Mouse (Mus musculus): ENCODE measurements around the gene Glod4.
"Not testable (repeated sequence)": the region's sequence is repeated elsewhere in the genome, so short reads cannot be mapped to it uniquely, and the experiment has no call there.

The Glod4 gene

DNA sequence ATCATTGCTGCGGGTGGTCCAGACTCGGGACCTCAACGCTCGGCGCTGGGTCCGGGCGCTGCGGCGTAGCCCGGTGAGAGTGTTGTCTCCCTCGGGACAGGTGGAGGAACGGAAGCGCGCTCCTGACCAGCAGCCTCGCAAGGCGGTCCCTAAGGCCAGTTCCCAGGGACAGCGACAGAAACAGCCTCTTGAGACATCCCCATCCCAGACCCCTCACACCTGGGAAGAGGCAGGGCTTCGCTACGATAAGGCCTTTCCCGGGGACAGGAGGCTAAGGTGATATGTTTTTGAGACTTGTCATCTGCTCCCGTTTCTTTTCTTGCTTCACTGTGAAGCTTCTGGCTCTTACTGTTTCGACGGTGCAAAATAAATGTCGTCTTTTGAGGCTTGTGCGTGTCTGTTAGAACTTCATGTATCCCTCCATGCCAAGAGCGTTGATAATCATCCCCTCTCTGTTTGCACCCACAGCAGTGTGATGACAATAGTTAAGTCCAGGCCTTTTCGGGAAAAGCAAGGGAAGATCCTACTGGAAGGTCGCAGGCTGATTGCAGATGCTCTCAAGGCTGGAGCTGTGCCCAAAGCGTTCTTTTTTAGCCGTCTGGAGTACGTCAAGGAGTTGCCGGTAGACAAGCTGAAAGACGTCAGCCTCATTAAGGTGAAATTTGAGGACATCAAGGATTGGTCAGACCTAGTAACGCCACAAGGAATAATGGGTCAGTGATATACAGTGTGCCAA is 454 bp upstream of the Glod4 start:
- CTCF ChIA-PET: interaction anchor here (0.6 to 1.4 kb wide), 6 partner anchors 9 to 167 kb away, joined by 3 to 5 read pairs (median 4); partner anchors contain the start of gene Timm22 (in 1 of the 4)
- POLR2A ChIA-PET: interaction anchor here (0.6 to 2.4 kb wide), 25 partner anchors 9 to 497 kb away, joined by 3 to 11 read pairs (median 4); partner anchors contain the start of genes Dbil5 (in 2 of the 4), Gemin4 (in 2 of the 4), Nxn (in 1 of the 4) and Timm22 (in 1 of the 4)

DNA sequence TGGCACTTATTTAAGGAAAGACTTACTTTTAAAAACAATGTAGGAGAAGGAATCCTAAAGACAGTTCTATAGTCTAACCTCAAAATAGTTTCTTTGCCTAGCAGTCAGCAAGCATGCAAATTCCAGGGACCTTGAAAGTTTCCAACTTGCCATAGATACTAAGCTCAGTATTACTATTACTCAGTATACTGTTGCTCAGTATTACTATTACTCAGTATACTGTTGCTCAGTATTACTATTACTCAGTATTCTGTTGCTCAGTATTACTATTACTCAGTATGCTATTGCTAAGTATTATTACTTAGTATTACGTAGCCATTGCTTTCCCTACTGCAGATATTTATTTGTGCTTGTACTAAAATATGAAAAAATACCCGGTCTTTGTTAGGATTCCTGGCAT is 3.8 kb downstream of the Glod4 start:
- ChIA-PET CTCF (interaction anchor here in 1 of 4 experiments (1.5 kb wide), 1 partner anchor 147 kb away, joined by 3 read pairs; no protein-coding TSS in a partner anchor), POLR2A (interaction anchor here in 3 of 4 experiments (0.8 to 2.5 kb wide), 5 partner anchors 8 to 167 kb away, joined by 3 to 5 read pairs (median 4); partner anchors contain the start of genes Dbil5 (in 1 of the 3), Gemin4 (in 1 of the 3) and Timm22 (in 1 of the 3))

DNA sequence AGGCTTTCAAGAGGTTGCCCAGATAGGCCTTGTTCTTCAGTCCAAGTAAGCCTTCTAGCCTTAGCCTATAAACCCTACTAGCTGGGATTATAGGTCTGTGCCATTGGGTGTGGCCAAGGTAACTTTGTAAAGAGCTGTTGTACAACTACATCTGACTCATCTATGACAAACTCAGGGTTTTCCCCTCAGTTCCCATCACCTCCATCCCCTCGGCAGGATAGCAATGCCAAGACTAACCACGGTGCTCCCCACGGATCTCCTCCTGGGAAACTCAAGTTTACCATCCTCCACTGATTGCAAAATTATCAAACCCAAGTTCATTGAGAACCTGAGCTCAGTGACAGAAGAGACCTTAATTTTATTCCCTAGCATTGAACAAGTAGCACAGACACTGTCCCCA is 7.4 kb downstream of the Glod4 start:
- POLR2A ChIA-PET: interaction anchor here in 1 of 4 experiments (2.0 kb wide), 1 partner anchor 19 kb away, joined by 6 read pairs; the partner anchor contains the start of genes Dbil5 and Gemin4
- CTCF ChIA-PET: interaction anchor here in 1 of 4 experiments (1.5 kb wide), 1 partner anchor 19 kb away, joined by 3 read pairs; the partner anchor contains the start of genes Dbil5 and Gemin4

DNA sequence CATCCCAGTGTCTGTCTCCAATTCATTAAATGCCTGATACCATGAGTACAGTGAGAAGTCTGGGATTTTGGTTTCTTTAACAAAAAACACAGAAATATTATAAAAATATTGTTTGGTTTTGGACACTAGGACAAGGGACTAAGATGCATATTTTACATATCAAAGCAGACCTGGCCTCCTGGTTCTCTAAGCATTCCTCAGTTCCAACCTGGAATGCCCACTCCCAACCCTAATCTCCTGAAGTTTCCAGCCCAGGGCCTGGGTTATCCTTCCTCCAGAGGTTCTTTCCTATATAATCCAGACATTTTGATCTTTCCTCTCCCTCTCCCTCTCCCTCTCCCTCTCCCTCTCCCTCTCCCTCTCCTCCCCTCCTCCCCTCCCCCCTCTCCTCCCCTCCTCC is 18.5 kb downstream of the Glod4 start:
- ChIA-PET POLR2A (interaction anchor here in 2 of 4 experiments (0.7 to 1.2 kb wide), 5 partner anchors 7 to 199 kb away, joined by 3 to 4 read pairs (median 3); partner anchors contain the start of genes Dbil5 (in 2 of the 2) and Gemin4 (in 2 of the 2)), CTCF (interaction anchor here in 3 of 4 experiments (0.7 to 0.8 kb wide), 3 partner anchors 181 to 470 kb away, joined by 4 to 11 read pairs (median 5); no protein-coding TSS in a partner anchor)

DNA sequence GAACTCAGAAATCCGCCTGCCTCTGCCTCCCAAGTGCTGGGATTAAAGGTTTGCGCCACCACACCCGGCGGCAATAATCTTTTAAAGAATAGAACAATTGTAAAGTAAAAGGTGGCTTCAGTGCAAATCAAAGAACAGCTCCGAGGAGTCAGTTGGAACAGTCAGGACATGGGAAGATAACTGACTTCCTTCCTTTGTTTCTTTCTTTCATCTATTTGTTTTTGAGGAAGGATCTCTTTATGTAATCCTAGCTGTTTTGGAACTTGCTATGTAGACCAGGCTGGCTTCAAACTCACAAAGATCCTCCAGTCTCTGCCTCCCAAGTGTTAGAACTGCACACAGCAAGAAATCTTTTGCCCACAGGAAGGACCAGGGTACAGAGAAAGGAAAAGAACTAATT is 18.9 kb downstream of the Glod4 start:
- ChIA-PET POLR2A (interaction anchor here in 1 of 4 experiments (0.6 to 0.7 kb wide), 3 partner anchors 37 to 846 kb away, joined by 3 read pairs; no protein-coding TSS in a partner anchor), CTCF (interaction anchor here in 2 of 4 experiments (0.7 to 1.2 kb wide), 3 partner anchors 182 to 470 kb away, joined by 3 to 11 read pairs (median 4); no protein-coding TSS in a partner anchor)

DNA sequence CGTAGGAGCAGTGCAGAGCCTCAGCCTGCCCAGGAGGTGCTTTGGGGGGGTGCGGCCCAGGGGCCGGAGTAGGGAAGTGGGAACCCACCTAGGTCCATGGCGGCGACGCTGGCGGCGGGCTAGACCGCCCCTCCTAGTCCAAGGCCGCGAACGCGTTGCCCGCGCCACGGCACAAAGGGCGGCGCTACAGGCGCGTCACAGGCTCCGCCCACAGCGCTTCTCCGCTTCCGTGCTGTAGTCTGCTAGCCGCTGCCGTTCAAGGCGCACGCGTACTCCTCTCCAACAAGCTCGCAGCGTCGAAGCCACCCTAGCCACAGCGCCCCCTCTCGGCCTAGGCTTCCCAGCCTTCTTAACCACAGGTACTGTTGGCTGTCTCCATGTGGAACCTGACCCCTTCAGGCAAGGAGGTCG is 26.1 kb downstream of the Glod4 start, which contains the start of the genes Dbil5 and Gemin4:
TSS of gene Dbil5 (plus strand) at position 219 of the 411 bp plus-strand sequence.
TSS of gene Gemin4 (minus strand) at position 275 of the 411 bp plus-strand sequence.
- POLR2A ChIA-PET: interaction anchor here (0.6 to 3.6 kb wide), 47 partner anchors 8 to 1932 kb away, joined by 3 to 27 read pairs (median 3); partner anchors contain the start of genes Timm22 (in 3 of the 4), Glod4 (in 2 of the 4), Mrm3 (in 2 of the 4) and Fam57a (in 1 of the 4)
- CTCF ChIA-PET: interaction anchor here (0.5 to 1.8 kb wide), 32 partner anchors 9 to 1749 kb away, joined by 3 to 12 read pairs (median 3); partner anchors contain the start of genes Vps53 (in 2 of the 4), Fam57a (in 1 of the 4), Timm22 (in 1 of the 4) and Ywhae (in 1 of the 4)

DNA sequence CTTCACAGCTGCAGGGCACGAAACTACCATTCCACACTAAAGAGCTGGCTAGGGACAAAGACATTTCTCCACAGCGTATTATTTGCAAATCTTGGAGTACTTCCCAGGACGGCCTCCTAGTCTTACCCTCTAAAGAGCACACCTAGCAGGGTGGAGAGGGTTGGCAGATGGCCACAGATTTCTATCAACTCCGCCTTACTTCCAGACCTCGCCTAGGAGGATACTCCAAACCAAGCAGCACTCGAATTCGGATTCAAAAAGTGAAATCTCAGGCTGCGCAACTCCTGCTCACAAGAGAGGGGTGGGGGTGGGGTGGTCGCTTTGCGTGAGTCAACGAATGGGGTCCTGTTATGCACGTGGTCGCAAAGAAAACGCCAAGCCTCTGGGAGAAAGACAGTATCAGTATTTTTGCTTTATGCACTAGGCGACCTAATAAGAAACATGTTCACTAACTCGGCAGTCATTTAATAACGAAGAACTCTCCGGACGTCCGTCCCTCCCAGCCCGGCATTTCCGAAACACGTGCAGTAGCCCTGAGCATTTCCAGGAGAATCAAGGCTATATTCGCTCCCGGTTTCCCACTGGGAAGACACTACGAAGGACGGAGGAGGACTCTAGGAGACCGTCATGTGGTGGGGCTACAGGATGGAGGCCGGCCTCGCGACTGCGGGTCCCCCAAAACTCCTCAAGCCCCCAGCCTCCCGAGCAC is 26.7 kb downstream of the Glod4 start:
- POLR2A ChIA-PET: interaction anchor here (0.6 to 3.6 kb wide), 42 partner anchors 9 to 1245 kb away, joined by 3 to 27 read pairs (median 5); partner anchors contain the start of genes Fam57a (in 2 of the 4), Nxn (in 2 of the 4), Vps53 (in 2 of the 4) and Glod4 (in 1 of the 4)

DNA sequence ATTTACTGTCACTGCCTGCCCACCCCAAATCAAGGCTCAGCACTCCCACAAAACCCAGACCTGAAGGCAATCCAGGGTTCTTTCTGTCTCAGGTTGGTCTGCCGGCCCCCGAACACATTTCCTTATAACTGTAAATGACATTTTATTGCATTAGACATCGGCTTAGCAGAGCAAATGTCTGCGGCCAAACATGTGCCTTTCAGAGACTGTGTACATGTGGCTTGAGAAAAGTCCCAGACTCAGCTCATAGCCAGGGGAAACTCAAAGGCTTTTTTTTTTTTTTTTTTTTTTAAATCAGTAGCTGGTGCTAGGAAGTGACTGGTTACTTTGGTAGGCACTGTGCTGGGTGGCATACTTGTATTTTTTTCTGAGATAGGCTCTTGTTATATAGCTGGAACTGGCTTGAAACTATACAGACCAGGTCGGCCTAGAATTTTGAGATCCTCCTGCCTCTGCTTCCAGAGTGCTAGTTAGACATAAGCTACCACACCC is 27.4 kb downstream of the Glod4 start:
- ChIA-PET CTCF (no interaction called here), POLR2A (interaction anchor here in 3 of 4 experiments (0.6 to 3.6 kb wide), 16 partner anchors 9 to 1814 kb away, joined by 3 to 27 read pairs (median 6); partner anchors contain the start of genes Fam57a (in 1 of the 3), Nxn (in 1 of the 3) and Vps53 (in 1 of the 3))

More for the DNA sequence above, 26.7 kb downstream of the Glod4 start:
- CTCF ChIA-PET: interaction anchor here (0.5 to 1.8 kb wide), 28 partner anchors 10 to 1750 kb away, joined by 3 to 12 read pairs (median 4); partner anchors contain the start of genes Vps53 (in 2 of the 4), Fam57a (in 1 of the 4), Timm22 (in 1 of the 4) and Ywhae (in 1 of the 4)

DNA sequence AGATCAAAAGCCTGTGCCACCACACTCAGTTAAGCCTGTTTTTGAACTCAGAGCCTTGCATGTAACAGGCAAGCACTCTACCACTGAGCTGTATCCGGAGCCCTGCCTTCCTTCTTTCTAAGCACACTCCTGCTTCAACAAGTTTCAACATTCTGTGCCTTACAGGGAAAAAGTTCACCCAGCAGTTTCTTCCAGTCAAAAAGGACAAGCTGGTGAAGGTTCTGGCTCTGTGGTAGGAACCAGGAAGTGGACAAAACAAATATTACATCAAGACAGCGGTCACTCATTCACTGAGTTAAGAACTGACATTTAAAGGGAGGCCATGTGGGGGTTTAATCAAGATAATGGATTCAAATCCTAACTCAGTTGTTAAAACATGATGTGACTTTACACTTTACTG is 28.5 kb downstream of the Glod4 start:
- ChIA-PET CTCF (interaction anchor here in 1 of 4 experiments (1.6 kb wide), 1 partner anchor 192 kb away, joined by 6 read pairs; the partner anchor contains the start of gene Timm22), POLR2A (interaction anchor here in 2 of 4 experiments (0.7 to 3.0 kb wide), 13 partner anchors 8 to 179 kb away, joined by 3 to 11 read pairs (median 5); partner anchors contain the start of genes Fam57a (in 1 of the 2), Glod4 (in 1 of the 2), Mrm3 (in 1 of the 2) and Vps53 (in 1 of the 2))

DNA sequence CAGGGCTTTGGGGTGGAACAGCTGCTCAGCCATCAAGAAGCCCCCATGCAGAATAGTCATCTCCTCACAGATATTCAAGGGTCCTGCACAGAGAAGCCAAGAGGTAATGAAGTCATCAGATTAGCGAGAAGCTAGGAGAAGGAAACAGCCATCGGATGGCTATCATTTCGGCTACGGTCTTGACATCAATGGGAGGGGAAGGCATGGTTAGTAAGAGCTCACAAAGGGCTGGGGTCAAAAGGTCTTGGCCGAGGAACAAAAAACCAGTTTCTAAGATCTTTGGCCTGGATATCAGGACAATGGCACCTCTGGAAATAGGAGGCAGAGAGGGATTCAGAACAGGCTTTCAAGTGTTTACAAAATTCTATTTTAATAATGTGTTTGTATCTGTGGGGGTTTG is 29.7 kb downstream of the Glod4 start:
- ChIA-PET CTCF (no interaction called here), POLR2A (interaction anchor here in 2 of 4 experiments (0.7 to 3.0 kb wide), 5 partner anchors 17 to 74 kb away, joined by 3 to 7 read pairs (median 3); partner anchors contain the start of genes Fam57a (in 1 of the 2) and Vps53 (in 1 of the 2))

DNA sequence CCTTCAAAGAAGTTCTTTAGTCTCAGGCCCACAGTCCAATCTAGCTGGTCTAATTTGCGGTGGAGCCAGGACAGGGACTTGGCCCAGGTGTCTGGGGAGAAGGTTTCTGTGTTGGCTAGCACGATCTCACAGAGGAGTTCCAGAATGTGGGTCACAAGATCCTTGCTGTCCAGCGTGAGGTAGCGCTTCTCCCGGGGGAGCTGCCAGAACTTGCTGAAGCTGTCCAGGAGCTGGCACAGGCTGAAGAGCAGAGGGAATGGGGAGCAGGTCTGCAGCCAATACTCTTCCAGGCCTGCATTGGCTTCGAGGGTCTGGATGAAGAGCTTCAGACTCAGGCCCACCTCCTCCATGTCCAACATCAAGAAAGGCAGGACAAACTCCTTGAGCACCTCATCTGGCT is 31.9 kb downstream of the Glod4 start:
- POLR2A ChIA-PET, CTCF ChIA-PET: not testable (repeated sequence)

DNA sequence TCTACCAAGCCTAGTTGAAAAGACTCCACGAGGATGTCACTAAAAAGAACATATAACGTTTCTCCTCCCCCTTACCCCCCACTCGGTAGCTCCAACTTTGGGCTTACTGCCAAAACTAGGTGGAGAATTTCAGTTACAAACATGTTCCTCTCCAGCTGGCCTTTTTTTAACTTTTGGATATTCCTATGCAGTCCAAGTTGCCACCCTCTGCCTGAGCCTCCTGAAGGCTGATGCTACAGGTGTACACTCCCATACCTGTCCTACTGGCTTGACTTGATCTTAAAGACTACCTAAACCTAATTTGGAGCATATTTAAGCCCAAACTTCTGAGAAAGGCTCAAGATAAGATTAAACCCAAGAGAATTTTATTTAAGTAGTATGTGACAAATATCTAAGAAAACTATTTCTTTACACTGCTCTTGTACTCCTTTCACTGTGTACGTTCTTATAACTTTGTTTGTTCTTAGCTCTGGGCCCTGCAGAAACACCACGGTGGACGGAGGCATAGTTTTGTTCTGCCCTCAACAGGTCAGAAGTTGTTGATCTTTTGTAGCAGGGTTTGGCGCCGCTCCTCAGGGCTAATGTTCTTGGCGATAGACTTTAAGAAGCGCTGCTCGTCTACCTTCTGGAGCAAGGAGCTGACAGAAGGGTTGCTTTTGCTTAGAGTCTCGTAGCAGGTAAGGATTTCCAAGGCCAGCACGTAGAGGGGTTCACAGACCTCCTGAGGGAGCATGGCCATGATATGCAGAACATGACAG is 33.1 kb downstream of the Glod4 start:
- POLR2A ChIA-PET: interaction anchor here in 2 of 4 experiments (0.9 to 1.5 kb wide), 2 partner anchors 13 to 52 kb away, joined by 3 to 4 read pairs; no protein-coding TSS in a partner anchor
- CTCF ChIA-PET: no interaction called here

DNA sequence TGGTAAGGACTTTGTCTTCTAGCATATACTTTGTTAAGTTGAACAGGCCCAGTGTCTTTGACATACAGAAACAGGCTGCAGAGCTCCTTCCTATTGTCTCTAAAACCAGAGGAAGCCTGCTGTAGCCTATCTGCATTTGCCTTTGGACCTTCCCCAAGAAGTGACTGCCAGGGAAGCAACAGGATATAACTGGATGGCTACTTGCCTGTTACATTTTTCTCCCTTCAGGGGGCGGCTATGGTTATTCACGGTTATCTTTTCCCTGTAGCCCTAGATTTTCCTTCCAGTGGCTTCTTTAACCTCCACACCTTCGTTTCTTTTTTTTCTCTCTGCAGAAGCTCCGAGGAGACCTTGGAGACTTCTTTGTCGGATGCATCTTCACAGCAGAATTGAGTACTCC is 36.7 kb downstream of the Glod4 start:
- CTCF ChIA-PET: interaction anchor here in 3 of 4 experiments (0.7 to 1.7 kb wide), 5 partner anchors 11 to 179 kb away, joined by 3 to 5 read pairs (median 4); partner anchors contain the start of genes Dbil5 (in 1 of the 3) and Gemin4 (in 1 of the 3)
- POLR2A ChIA-PET: interaction anchor here in 2 of 4 experiments (1.0 to 5.0 kb wide), 6 partner anchors 8 to 36 kb away, joined by 4 to 27 read pairs (median 6); partner anchors contain the start of genes Dbil5 (in 2 of the 2) and Gemin4 (in 2 of the 2)

DNA sequence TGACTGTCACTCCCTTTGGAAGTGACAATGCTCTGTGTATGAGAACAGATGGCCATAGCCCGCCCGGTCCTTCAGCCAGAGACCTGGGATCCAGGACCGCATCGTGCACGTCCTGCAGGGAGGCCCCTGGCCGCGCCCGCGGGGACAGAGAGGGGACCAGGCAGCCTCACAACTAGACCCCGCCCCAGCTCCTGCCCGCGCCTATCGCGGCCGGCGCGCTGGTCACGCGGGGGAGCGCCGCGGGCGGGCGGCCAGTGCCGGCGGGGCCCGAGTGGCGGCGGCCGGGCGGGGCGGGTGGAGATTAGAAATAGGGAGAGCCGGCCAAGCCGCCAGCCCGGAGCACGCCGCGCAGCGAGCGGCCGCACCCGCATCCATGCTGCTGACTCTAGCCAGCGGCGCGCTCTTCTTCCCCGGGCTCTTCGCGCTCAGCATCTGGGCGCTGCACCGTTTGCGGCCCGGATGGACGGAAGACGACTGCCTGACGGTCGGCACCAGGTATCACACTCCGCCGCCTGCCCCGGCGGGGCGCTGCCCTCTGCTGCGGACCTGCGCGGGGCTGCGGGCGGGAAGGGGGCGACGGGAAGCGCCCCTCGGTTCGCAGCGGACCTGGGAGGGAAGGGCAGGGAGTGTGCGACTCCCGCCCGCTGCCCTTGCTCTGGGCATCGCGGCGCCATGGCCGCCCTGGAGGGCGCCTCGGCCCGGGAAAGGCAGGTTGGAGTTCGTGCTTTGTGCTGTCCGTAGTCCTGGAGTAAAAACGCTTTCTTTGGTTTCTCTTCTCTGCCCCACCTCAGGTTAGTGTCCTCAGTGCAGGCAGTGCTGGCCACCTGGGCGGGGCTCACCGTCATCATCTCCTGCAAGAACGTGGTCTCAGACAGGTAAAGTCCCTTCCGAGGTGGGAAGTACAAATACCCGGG is 41.5 kb downstream of the Glod4 start:
- POLR2A ChIA-PET: interaction anchor here (0.7 to 2.9 kb wide), 10 partner anchors 11 to 205 kb away, joined by 3 to 7 read pairs (median 3); partner anchors contain the start of genes Timm22 (in 2 of the 4), Dbil5 (in 1 of the 4) and Gemin4 (in 1 of the 4)
- CTCF ChIA-PET: interaction anchor here in 2 of 4 experiments (0.5 to 1.4 kb wide), 4 partner anchors 15 to 922 kb away, joined by 3 to 4 read pairs (median 4); partner anchors contain the start of genes Dbil5 (in 1 of the 2) and Gemin4 (in 1 of the 2)

DNA sequence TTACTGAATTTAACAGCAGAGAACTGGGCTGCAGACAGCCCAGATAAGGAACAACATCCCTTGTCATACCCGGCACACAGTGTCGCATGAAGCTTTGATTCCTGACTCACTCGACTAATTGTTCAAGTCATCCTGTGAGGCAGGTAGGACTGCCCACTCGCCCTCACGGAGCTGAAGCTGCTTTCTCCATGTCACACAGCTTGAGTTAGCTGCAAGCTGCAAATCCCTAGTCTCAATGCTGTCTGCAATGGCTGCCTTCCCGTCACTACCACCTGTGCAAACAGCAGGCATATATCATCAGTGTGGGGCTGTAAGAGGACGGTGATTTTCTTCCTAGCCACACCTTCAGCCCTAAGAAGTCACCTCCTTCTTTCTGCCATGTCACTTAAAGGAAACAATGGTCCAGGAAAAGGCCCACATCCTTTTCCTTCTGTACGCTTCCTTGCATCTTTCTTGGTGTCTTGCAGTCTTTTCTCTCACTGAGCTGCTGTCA is 46.5 kb downstream of the Glod4 start:
- ChIA-PET CTCF (interaction anchor here in 3 of 4 experiments (0.8 to 2.0 kb wide), 4 partner anchors 8 to 210 kb away, joined by 3 to 5 read pairs (median 4); partner anchors contain the start of genes Dbil5 (in 1 of the 3), Gemin4 (in 1 of the 3) and Timm22 (in 1 of the 3)), POLR2A (interaction anchor here (0.7 to 2.0 kb wide), 14 partner anchors 8 to 465 kb away, joined by 3 to 8 read pairs (median 3); partner anchors contain the start of genes Dbil5 (in 3 of the 4), Gemin4 (in 3 of the 4) and Ywhae (in 1 of the 4))

Data from embryonic stem cell, embryonic (primary cell).